Mouse (Mus musculus) hindbrain, embryonic 14.5 days (tissue): ENCODE data around the gene Ccdc9b. TPM values are rescaled to one million over a fixed set of nuclear protein-coding genes. Genes with fewer than 3 reads are reported as not detected.
A peak's percentile ranks its signal among the peaks of the same experiment; 100 is the strongest.

Experiments
- ATAC-seq: fragments of 200-750 bp; cut with Nextera tagmentation; 2 replicates; pipeline ENCODE4 v1.8.0; 2017; ENCODE audit warnings: moderate number of reproducible peaks, mild to moderate bottlenecking, moderate TSS enrichment, moderate library complexity; ENCODE audit not compliant: low FRiP score
- DNase-seq: peaks from one replicate; pipeline ENCODE4 v3.0.0-alpha.2; 2015; ENCODE audit warnings: low spot score
- H3K27ac ChIP-seq: fragments of 300-500 bp; sonication (generic); 2 replicates; pipeline ENCODE4 v1.5.1; 2014; ENCODE audit warnings: mild to moderate bottlenecking, moderate library complexity
- H3K27me3 ChIP-seq: fragments of 300-500 bp; sonication (generic); 2 replicates; pipeline ENCODE4 v1.6.1; 2014; ENCODE audit warnings: mild to moderate bottlenecking, low read length, mixed read lengths; ENCODE audit not compliant: control insufficient read depth, insufficient read depth
- H3K36me3 ChIP-seq: fragments of 300-500 bp; sonication (generic); replicated peaks from 2 replicates; pipeline ENCODE4 v1.6.1; 2014; ENCODE audit not compliant: control insufficient read depth, insufficient read depth
- H3K4me1 ChIP-seq: fragments of 300-500 bp; sonication (generic); replicated peaks from 2 replicates; pipeline ENCODE4 v1.6.1; 2014; ENCODE audit warnings: antibody characterized with exemption, low read length, mixed read lengths; ENCODE audit not compliant: control insufficient read depth, insufficient read depth
- H3K4me2 ChIP-seq: fragments of 300-500 bp; sonication (generic); replicated peaks from 2 replicates; pipeline ENCODE4 v1.6.1; 2014; ENCODE audit warnings: mild to moderate bottlenecking, moderate library complexity
- H3K4me3 ChIP-seq: fragments of 300-500 bp; sonication (generic); replicated peaks from 2 replicates; pipeline ENCODE4 v1.5.1; 2014; ENCODE audit warnings: mild to moderate bottlenecking, low read length
- H3K9ac ChIP-seq: fragments of 300-500 bp; sonication (generic); 2 replicates; pipeline ENCODE4 v1.6.1; 2014
- H3K9me3 ChIP-seq: fragments of 300-500 bp; sonication (generic); 2 replicates; pipeline ENCODE4 v1.6.1; 2016; ENCODE audit warnings: low read length; ENCODE audit not compliant: control insufficient read depth
- WGBS: fragments of 180-500 bp; shearing (Covaris S2); extraction: QIAGEN DNeasy Blood & Tissue Kit; methylation state at CpG from one replicate; pipeline ENCODE4 v1.1.7; 2014; 5-methylcytosine and 5-hydroxymethylcytosine counted together
- polyA plus RNA-seq: library from polyadenylated mRNA; unstranded; fragments of >200 nt; fragmentation: Nextera tagmentation; extraction: Ambion mirVana; gene quantifications from 2 replicates; pipeline ENCODE4 v1.2.1, GENCODE M21; 2014

Gene Ccdc9b
- polyA plus RNA-seq, 1 experiment from 2014 or later, result 0.87 TPM

DNA sequence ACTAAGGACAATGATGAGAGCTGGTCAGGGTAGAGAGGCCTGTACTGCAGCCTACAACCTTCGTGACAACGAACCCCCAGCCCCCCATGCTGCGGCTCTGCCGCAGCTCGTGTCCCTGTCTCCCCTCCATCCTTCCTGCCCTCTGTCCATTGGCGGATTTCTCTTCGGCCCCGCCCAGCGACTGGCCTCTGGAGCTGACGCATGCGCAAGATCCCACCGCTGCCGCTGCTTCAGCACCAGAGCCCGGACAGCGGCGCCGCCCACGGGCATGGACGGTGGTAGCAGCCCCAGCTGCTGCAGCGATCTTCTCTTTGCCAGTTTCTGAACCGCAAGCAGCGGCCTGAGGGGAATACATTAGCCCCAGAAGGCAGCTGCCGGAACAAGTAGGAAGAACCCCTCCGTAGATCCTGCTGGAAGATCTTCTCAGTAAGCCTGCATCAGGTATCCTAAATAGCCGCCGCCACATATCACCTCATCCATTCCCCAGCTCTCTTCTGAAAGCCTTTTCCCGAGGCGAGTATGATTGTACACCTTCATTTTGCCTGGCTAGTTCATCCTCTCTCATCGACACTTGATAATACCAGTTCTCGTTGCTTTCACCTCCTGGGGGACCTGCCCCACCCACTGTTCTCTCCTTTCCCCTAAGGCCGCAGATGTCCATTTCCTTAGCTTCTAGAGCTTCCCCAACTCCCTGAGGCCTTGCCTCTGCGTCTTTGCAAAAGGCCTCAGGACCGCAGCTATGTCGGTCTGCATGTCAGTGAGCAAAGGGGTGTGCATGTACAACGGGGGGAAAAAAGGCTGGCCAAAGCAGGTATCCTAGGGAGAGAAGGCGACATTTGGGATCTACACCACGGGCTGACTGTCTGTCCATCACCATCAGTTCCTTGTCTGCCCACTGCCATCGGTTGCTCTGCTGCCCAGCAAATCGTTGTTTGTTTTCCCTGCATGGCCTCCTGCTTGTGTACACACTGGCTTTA, 17.3 kb upstream of the Ccdc9b start, which contains the start of gene Disp2:
Gene Disp2 (plus strand): TSS at position 216 of the 977 bp plus-strand sequence.
- 9% methylated on average over 39 of the region's 39 CpGs for WGBS
- peaks cover 16% of the 10 kb centered on the region for H3K4me1 ChIP-seq
- DNase-seq, result peak; percentile 96
- H3K4me3 ChIP-seq, result peak within 1 kb of the TSS; percentile 44
- H3K27ac ChIP-seq, result peak within 1 kb of the TSS; percentile 78
- peak; percentile 94 for ATAC-seq
- H3K4me2 ChIP-seq, result peak within 1 kb of the TSS; percentile 65
- H3K36me3 ChIP-seq, result no peaks in the 10 kb centered on the region
- H3K27me3 ChIP-seq, result no peaks in the 10 kb centered on the region
- H3K9ac ChIP-seq, result peak within 1 kb of the TSS; percentile 67
- no peaks in the 10 kb centered on the region for H3K9me3 ChIP-seq

DNA sequence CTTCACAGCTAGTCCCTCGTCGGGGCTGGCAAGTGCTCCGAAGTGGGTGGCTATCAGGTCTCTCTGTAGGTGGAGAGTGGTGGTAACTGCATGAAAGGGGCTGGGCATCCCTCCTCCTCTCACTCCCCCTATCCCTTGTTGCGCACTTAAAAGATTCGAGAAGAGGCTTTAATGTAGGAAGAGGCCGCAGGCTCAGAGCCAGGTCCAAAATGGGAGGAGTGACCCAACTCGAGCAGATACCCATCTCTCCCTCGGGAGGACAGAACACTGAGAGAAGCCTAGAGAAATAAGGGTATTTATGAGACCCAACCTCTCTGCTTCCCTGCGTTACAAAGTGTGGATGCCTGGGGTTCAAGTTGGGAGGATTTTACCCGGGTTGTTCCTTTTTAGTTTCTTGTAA, 16.6 kb upstream of the Ccdc9b start:
- no peaks in the 10 kb centered on the region for H3K36me3 ChIP-seq

DNA sequence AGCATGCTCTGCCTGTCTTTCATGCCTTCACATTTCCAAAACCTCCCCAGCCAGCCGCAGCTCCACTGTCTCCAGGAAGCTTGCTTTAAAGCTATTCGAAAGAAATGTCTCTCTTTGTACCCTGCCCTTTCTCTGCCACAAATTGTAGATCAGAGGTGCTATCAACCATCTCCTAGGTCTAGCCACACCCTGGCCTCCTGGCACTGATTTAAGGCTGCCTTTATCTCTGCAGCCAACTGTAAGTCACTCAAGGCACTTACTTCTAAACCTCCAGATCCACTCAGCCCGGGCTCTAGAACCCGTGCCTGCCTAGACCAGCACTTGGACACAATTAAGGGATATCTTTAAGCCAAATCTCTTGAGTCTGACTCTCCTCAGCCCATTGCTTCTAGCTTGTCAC, 16.0 kb upstream of the Ccdc9b start:
- Histone ChIP-seq H3K4me2 (no peak overlapping the region), H3K27ac (no peak overlapping the region), H3K4me3 (no peak overlapping the region), H3K4me1 (peaks cover 16% of the 10 kb centered on the region), H3K9me3 (no peaks in the 10 kb centered on the region), H3K9ac (no peak overlapping the region), H3K36me3 (no peaks in the 10 kb centered on the region), H3K27me3 (no peaks in the 10 kb centered on the region)
- DNase-seq, result no peak
- no peak for ATAC-seq
- WGBS, result 86% methylated on average over 4 of the region's 4 CpGs

More for the DNA sequence above, 16.6 kb upstream of the Ccdc9b start:
- peaks cover 16% of the 10 kb centered on the region for H3K4me1 ChIP-seq
- peak overlapping the region; percentile 44 for H3K4me3 ChIP-seq
- H3K27ac ChIP-seq, result peak overlapping the region; percentile 78
- peak overlapping the region; percentile 65 for H3K4me2 ChIP-seq
- 5% methylated on average over 10 of the region's 10 CpGs for WGBS
- no peak for DNase-seq
- H3K9me3 ChIP-seq, result no peaks in the 10 kb centered on the region
- H3K27me3 ChIP-seq, result no peaks in the 10 kb centered on the region
- peak; percentile 7; the same call in 1 of the 2 replicates for ATAC-seq
- peak overlapping the region; percentile 67 for H3K9ac ChIP-seq

DNA sequence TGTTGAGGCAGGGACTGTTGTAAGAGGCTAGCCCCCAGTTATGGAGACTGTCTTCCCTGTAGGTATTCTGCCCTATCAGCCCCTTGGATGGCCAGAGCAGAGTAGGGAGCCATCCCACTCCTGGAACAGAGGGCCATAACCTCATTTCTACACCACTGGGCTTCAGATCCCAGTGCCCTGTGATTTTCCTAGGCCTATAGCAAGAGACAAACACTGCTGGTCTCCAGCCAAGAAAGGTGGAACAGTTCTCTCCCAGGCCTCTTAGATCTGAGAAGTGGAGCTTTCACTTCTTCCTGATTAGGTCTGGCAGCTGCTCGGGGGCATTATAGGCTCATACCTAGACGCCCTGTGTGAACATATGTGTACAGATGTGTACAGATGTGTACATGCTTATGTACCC, 13.8 kb upstream of the Ccdc9b start:
- DNase-seq, result no peak
- 80% methylated on average over 2 of the region's 2 CpGs for WGBS
- H3K27ac ChIP-seq, result no peak overlapping the region

DNA sequence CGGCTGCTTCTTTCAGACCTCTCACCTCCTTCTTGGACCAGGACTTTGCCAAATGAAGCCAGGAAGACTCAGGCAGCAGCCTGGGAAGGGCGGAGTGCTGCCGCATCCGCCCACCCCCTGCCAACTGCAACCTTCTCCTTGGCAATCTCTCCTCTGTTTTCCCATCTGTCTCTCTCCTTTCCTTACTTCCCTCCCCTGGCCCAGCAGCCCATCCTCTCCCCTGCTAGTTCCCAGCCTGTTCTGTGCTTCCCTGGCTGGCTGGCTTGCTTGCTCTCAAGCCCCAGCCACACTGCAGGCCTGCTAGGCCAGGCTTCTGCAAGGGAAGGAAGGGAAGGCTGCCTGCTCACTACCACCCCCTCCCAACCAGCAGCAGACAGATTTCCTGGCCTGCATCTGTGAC, 13.4 kb upstream of the Ccdc9b start:
- DNase-seq, result no peak
- Histone ChIP-seq H3K4me2 (no peak overlapping the region), H3K36me3 (no peaks in the 10 kb centered on the region), H3K4me1 (peaks cover 12% of the 10 kb centered on the region), H3K27me3 (no peaks in the 10 kb centered on the region), H3K27ac (no peak overlapping the region), H3K9ac (no peak overlapping the region), H3K4me3 (no peak overlapping the region), H3K9me3 (no peaks in the 10 kb centered on the region)
- WGBS, result 67% methylated on average over 3 of the region's 4 CpGs
- no peak for ATAC-seq

More for the DNA sequence above, 13.8 kb upstream of the Ccdc9b start:
- H3K36me3 ChIP-seq, result no peaks in the 10 kb centered on the region
- no peak overlapping the region for H3K4me3 ChIP-seq
- H3K4me2 ChIP-seq, result no peak overlapping the region
- H3K27me3 ChIP-seq, result no peaks in the 10 kb centered on the region
- peaks cover 16% of the 10 kb centered on the region for H3K4me1 ChIP-seq
- no peak overlapping the region for H3K9ac ChIP-seq
- no peaks in the 10 kb centered on the region for H3K9me3 ChIP-seq
- ATAC-seq, result no peak

DNA sequence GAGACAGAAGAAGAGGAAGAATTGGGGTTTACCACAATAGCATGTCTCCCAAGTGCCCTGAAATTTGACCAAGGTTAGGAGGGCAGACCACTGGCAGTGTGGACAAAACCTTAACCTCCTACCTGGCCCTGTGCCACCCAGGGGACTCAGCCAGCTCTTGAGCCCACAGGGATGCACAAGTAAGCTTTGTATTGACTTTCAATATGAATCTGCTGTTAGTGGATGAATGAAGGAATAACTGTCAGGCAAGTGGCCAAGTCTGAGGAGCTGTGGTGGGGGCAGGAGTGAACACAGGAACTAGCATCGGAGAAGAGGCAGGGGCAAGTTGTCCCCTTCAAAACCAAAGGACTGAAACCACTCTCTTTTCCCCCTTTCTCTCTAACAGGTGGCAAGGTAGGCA, 12.9 kb upstream of the Ccdc9b start:
- 38% methylated on average over 1 of the region's 1 CpGs for WGBS
- H3K36me3 ChIP-seq, result no peaks in the 10 kb centered on the region
- ATAC-seq, result no peak

DNA sequence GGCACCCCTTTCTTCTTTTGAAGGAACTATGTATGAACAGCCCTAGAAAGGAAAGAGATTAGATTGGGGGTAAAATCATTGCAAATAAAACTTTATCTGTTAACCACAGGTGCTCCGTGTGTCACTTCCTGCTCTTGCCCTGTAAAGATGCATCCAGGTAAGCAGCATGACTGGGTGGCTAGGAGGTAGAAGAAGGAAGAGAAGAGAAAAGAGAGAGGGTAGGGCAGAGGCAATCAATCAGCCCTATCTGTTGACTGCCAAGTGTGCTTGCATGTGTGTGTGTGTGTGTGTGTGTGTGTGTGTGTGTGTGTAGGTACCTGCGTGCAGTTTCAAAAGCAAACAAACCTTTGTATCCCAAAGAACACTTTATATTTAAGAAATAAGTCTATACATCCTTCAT, 12.1 kb upstream of the Ccdc9b start:
- Histone ChIP-seq H3K9ac (no peak overlapping the region), H3K4me3 (no peak overlapping the region), H3K4me1 (0 out of 2 replicates have a peak, but pooled peaks cover 4% of the 10 kb centered on the region), H3K27me3 (no peaks in the 10 kb centered on the region), H3K4me2 (no peak overlapping the region), H3K36me3 (no peaks in the 10 kb centered on the region), H3K27ac (no peak overlapping the region), H3K9me3 (no peaks in the 10 kb centered on the region)
- WGBS, result 89% methylated on average over 2 of the region's 2 CpGs
- no peak for DNase-seq
- no peak for ATAC-seq

More for the DNA sequence above, 12.9 kb upstream of the Ccdc9b start:
- H3K27me3 ChIP-seq, result no peaks in the 10 kb centered on the region
- no peak overlapping the region for H3K9ac ChIP-seq
- H3K4me2 ChIP-seq, result no peak overlapping the region
- no peak overlapping the region for H3K4me3 ChIP-seq
- no peak overlapping the region for H3K27ac ChIP-seq
- DNase-seq, result no peak
- H3K9me3 ChIP-seq, result no peaks in the 10 kb centered on the region
- peaks cover 7% of the 10 kb centered on the region; the same call in 1 of the 2 replicates for H3K4me1 ChIP-seq

DNA sequence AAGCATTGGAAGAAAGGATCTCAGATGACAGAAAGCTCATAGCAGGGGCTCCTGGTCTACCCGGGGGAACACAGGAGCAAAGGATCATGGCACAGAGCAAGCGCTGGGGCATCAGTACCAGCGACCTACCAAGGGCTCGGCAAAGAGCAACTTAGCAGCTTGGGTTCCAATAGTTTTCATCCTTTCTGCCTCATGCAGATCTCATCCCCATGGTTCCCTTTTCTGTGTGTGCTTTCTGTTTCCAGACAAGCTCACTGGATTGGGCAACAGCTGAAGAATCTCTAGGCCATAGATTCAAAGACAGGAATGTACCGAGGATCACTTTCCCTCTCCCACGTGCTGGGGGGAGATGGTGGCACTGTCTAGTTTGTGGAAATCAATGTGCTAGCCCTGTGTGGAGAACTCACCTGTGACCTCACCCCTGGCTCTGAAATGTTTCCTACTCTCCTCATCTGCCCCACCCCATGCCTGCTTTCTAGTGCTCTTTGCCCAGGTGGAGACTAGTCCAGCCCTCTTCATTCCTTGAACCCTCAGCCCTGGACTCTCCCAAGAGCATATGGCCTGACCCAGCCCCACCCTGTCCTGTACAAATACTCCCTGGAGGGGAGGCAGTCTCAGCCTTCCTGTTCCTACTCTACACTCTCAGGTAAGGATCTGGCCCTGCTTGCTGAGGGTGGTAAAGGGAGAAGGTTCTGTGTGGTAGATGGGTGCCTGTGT, 9.9 kb upstream of the Ccdc9b start, which contains the start of gene Phgr1:
Gene Phgr1 (plus strand): TSS at position 612 of the 717 bp plus-strand sequence.
- DNase-seq, result no peak
- Histone ChIP-seq H3K27me3 (no peaks in the 10 kb centered on the region), H3K4me2 (no peak within 1 kb of the TSS), H3K36me3 (no peaks in the 10 kb centered on the region), H3K27ac (no peak within 1 kb of the TSS), H3K9me3 (no peaks in the 10 kb centered on the region), H3K9ac (no peak within 1 kb of the TSS), H3K4me1 (no peaks in the 10 kb centered on the region), H3K4me3 (no peak within 1 kb of the TSS)
- no peak for ATAC-seq
- WGBS, result 73% methylated on average over 6 of the region's 6 CpGs
